Mouse (Mus musculus) thymus, adult 2 months (tissue): ENCODE data around the gene Pfn1.

Source experiments
- CTCF ChIP-seq: fragments of 200-500 bp; IDR thresholded peaks from 2 replicates; pipeline ENCODE4 v1.5.1; 2012; ENCODE audit warnings: mild to moderate bottlenecking, control low read depth, low read length, moderate library complexity, borderline replicate concordance; ENCODE audit not compliant: control insufficient read depth, poor library complexity, insufficient read depth; ENCODE audit errors: extremely low read depth
- POLR2A ChIP-seq: fragments of 200-500 bp; IDR thresholded peaks from 2 replicates; pipeline ENCODE4 v1.6.1; 2012; ENCODE audit warnings: mild to moderate bottlenecking, low read length, control low read depth, moderate library complexity; ENCODE audit not compliant: control insufficient read depth, poor library complexity, insufficient read depth; ENCODE audit errors: extremely low read depth

- 0 out of 2 replicates have a peak, but pooled peaks have one; percentile 38 for TF ChIP-seq CTCF
- TF ChIP-seq POLR2A: peak; percentile 75
Observed at GRCm38 (mm10) chr11:70699722-70700556, 45.5 kb upstream of the Pfn1 start, which contains the start of the genes Inca1 and Kif1c.
